Mouse (Mus musculus) CH12.LX (cell line): ENCODE data around the gene Sell.

Experiments used
- CHD2 ChIP-seq: IDR thresholded peaks from 2 replicates; pipeline ENCODE4 v1.6.1; 2011; ENCODE audit warnings: low read length, improper control_type of control experiment
- EP300 ChIP-seq: IDR thresholded peaks from 2 replicates; pipeline ENCODE4 v1.6.1; 2011; ENCODE audit warnings: low read length, improper control_type of control experiment
- HCFC1 ChIP-seq: IDR thresholded peaks from 2 replicates; pipeline ENCODE4 v1.6.1; 2012; ENCODE audit warnings: low read depth, mild to moderate bottlenecking, inconsistent platforms, low read length, improper control_type of control experiment
- MAX ChIP-seq: IDR thresholded peaks from 2 replicates; pipeline ENCODE4 v1.6.1; 2011; ENCODE audit warnings: low read length, improper control_type of control experiment
- POLR2A ChIP-seq: IDR thresholded peaks from 2 replicates; pipeline ENCODE4 v1.6.1; 2011; ENCODE audit warnings: low read depth, mild to moderate bottlenecking, improper control_type of control experiment, low read length
- RCOR1 ChIP-seq: conservative IDR thresholded peaks from 2 replicates; pipeline ENCODE4 v1.6.1; 2012; ENCODE audit warnings: low read depth, mild to moderate bottlenecking, inconsistent platforms, low read length, improper control_type of control experiment
- USF1 ChIP-seq: IDR thresholded peaks from 2 replicates; pipeline ENCODE4 v1.6.1; 2014; ENCODE audit warnings: low read depth, mild to moderate bottlenecking, inconsistent platforms, low read length, improper control_type of control experiment
- ZC3H11A ChIP-seq: IDR thresholded peaks from 2 replicates; pipeline ENCODE4 v1.6.1; 2012; ENCODE audit warnings: low read depth, mild to moderate bottlenecking, inconsistent platforms, low read length, improper control_type of control experiment
- ZNF384 ChIP-seq: IDR thresholded peaks from 2 replicates; pipeline ENCODE4 v1.6.1; 2012; ENCODE audit warnings: low read depth, low read length, improper control_type of control experiment, inconsistent platforms

- TF ChIP-seq MAX (no peak), ZC3H11A (no peak), ZNF384 (no peak), HCFC1 (no peak), EP300 (no peak), CHD2 (no peak), POLR2A (no peak), USF1 (no peak), RCOR1 (no peak)
Measured at GRCm38 (mm10) chr1:164114280-164114679, 52.5 kb downstream of the Sell start.
